Mouse (Mus musculus): ENCODE measurements around the gene Ddx41.

GRCm38 (mm10) chr13:55498906-55499305 lies 37.6 kb downstream of the Ddx41 start:
- TF ChIP-seq CTCF (IDR thresholded peaks at IDR 0.05; ENCODE audit: borderline replicate concordance, extremely low read depth, insufficient read depth, insufficient read length) = no peak
- no peak for TF ChIP-seq POLR2A (IDR thresholded peaks at IDR 0.05; ENCODE audit: borderline replicate concordance, extremely low read depth, insufficient read depth, insufficient read length, poor library complexity, severe bottlenecking)

All from brain, embryonic 14.5 days (tissue).